Comparison of ENCODE assay signal across 9 mouse cellular contexts in genomic region chr17:29492269-29493191, GRCm38 (mm10). TPM values are rescaled to one million over a fixed set of nuclear protein-coding genes. Genes with fewer than 3 reads are reported as not detected.
DNase-seq lines count a peak whose midpoint lies in the region; ATAC-seq and TF ChIP-seq lines count a peak whose summit lies in the region.
"Had no signal": no experiment of that assay in that cellular context is flagged by ENCODE, and none has a peak within 500 bp of the region (broad histone marks: within the 10 kb centered on the region; RNA-seq: fewer than 3 reads in every experiment).

No protein-coding gene starts in this region.

- no peak for TF ChIP-seq POLR2A in bone marrow macrophage, adult 2 months (IDR thresholded peaks at IDR 0.05; ENCODE audit: borderline replicate concordance, low read depth, low read length)

- ATAC-seq in erythroid progenitor cell, adult 5-6 weeks (replicated peaks; ENCODE audit: low FRiP score, poor library complexity, severe bottlenecking): peak; percentile 31
- ATAC-seq in heart, postnatal 0 days (ENCODE audit: insufficient read depth, low read depth): no peak
- ATAC-seq in neural tube, embryonic 14.5 days (ENCODE audit: low read depth): no peak

- peak overlapping the region; percentile 100 for H3K4me3 ChIP-seq in bone marrow macrophage, adult 2 months (ENCODE audit: insufficient read depth, low read length)
- H3K4me3 ChIP-seq in heart, postnatal 0 days (ENCODE audit: low read depth, low read length): peak overlapping the region; percentile 98
- H3K4me3 ChIP-seq in neural tube, embryonic 14.5 days (ENCODE audit: low read depth, low read length): peak overlapping the region; percentile 90

- peaks cover 36% of the 10 kb centered on the region for H3K4me1 ChIP-seq in bone marrow macrophage, adult 2 months (ENCODE audit: control insufficient read depth, insufficient read depth, low read length)
- peaks cover 18% of the 10 kb centered on the region; the same call in 1 of the 2 replicates for H3K4me1 ChIP-seq in heart, postnatal 0 days (ENCODE audit: control insufficient read depth, insufficient read depth)
- peaks cover 12% of the 10 kb centered on the region for H3K4me1 ChIP-seq in neural tube, embryonic 14.5 days (ENCODE audit: control insufficient read depth, insufficient read depth, low read length)

- DNase-seq in CD8-positive naive resting alpha-beta T cell, adult 2 months (ENCODE audit: low read depth in 2 of 2, low spot score in 2 of 2): peak; percentile 76 to 84
- DNase-seq in heart, postnatal 0 days (ENCODE audit: low spot score): peak; percentile 79
- DNase-seq in kidney, postnatal 25 days: peak; percentile 74 to 78
- peak; percentile 77 to 81 for DNase-seq in lung, adult 18-20 months
- DNase-seq in thymus, adult 18-20 months: peak; percentile 56 to 80

- peak overlapping the region; percentile 100 for H3K9ac ChIP-seq in heart, postnatal 0 days (replicated peaks; ENCODE audit: low read depth, low read length)
- peak overlapping the region; percentile 84 for H3K9ac ChIP-seq in neural tube, embryonic 14.5 days (replicated peaks; ENCODE audit: low read depth, low read length)

- no peaks in the 10 kb centered on the region for H3K9me3 ChIP-seq in heart, postnatal 0 days (replicated peaks; ENCODE audit: control insufficient read depth, low read length)
- no peaks in the 10 kb centered on the region for H3K9me3 ChIP-seq in neural tube, embryonic 14.5 days (ENCODE audit: control insufficient read depth, low read length)

- H3K27me3 ChIP-seq in heart, postnatal 0 days (ENCODE audit: control insufficient read depth, insufficient read depth, low read length): no peaks in the 10 kb centered on the region
- no peaks in the 10 kb centered on the region; the same call in 1 of the 2 replicates for H3K27me3 ChIP-seq in neural tube, embryonic 14.5 days (ENCODE audit: control insufficient read depth, insufficient read depth, low read length)

- TF ChIP-seq EP300 in heart, postnatal 0 days (IDR thresholded peaks at IDR 0.05; ENCODE audit: low read depth): 0 out of 2 replicates have a peak, but pooled peaks have one; percentile 27

- peaks cover 19% of the 10 kb centered on the region for H3K36me3 ChIP-seq in heart, postnatal 0 days (replicated peaks; ENCODE audit: control insufficient read depth, insufficient read depth, low read length)
- peaks cover 7% of the 10 kb centered on the region; the same call in 1 of the 2 replicates for H3K36me3 ChIP-seq in neural tube, embryonic 14.5 days (ENCODE audit: control insufficient read depth, insufficient read depth, low read length)

- whole genome bisulfite sequencing in heart, postnatal 0 days: 2% methylated on average over 22 of the region's 22 CpGs
- WGBS in neural tube, embryonic 14.5 days: 1% methylated on average over 22 of the region's 22 CpGs

- peak; percentile 59; the same call in 1 of the 2 replicates for TF ChIP-seq CTCF in bone marrow macrophage, adult 2 months (IDR thresholded peaks at IDR 0.05; ENCODE audit: low read depth, low read length)
- TF ChIP-seq CTCF in heart, postnatal 0 days (IDR thresholded peaks at IDR 0.05; ENCODE audit: low read depth): peak; percentile 74

- peak overlapping the region; percentile 85 for H3K27ac ChIP-seq in bone marrow macrophage, adult 2 months (ENCODE audit: insufficient read depth, low read depth, low read length)
- H3K27ac ChIP-seq in heart, postnatal 0 days (ENCODE audit: low read depth): peak overlapping the region; percentile 98
- no peak overlapping the region for H3K27ac ChIP-seq in neural tube, embryonic 14.5 days (ENCODE audit: low read depth, low read length)

- peak overlapping the region; percentile 68 for H3K4me2 ChIP-seq in heart, postnatal 0 days (ENCODE audit: low read depth, low read length)
- peak overlapping the region; percentile 90 for H3K4me2 ChIP-seq in neural tube, embryonic 14.5 days (ENCODE audit: low read depth, low read length)

RNA-seq across cellular contexts. Expression of gene Pim1, which starts 2.0 kb away (rescaled TPM):
- 84.5 and 85.2 TPM in 2 replicates for polyA plus RNA-seq in bone marrow macrophage, adult 2 months (2012; ENCODE audit: insufficient read depth, insufficient read length, missing spikeins)
- 88.0 and 102 TPM in 2 replicates for total RNA-seq in erythroid progenitor cell, adult 5-6 weeks (2015; ENCODE audit: low replicate concordance)
- total RNA-seq in erythroid progenitor cell, adult 5-6 weeks (2017; ENCODE audit: low replicate concordance): 143 and 147 TPM in 2 replicates
- total RNA-seq in heart, postnatal 0 days (2014; rRNA removed; ENCODE audit: low replicate concordance): 58.4 and 81.0 TPM in 2 replicates
- polyA plus RNA-seq in heart, postnatal 0 days (2015; fragmentation: Nextera tagmentation; extraction: Ambion mirVana): 28.6 and 29.2 TPM in 2 replicates
- 7.6 TPM in 2 replicates for polyA plus RNA-seq in neural tube, embryonic 14.5 days (2014; fragmentation: Nextera tagmentation; extraction: Ambion mirVana)

RNA-seq across cellular contexts. Expression of gene Gm17657, which starts 56.9 kb away (rescaled TPM):
- polyA plus RNA-seq in bone marrow macrophage, adult 2 months (2012; ENCODE audit: insufficient read depth, insufficient read length, missing spikeins): not detected in 2 replicates
- total RNA-seq in erythroid progenitor cell, adult 5-6 weeks (2015; ENCODE audit: low replicate concordance): not detected in 2 replicates
- total RNA-seq in erythroid progenitor cell, adult 5-6 weeks (2017; ENCODE audit: low replicate concordance): not detected in 2 replicates
- not detected in 2 replicates for total RNA-seq in heart, postnatal 0 days (2014; rRNA removed; ENCODE audit: low replicate concordance)
- not detected in 2 replicates for polyA plus RNA-seq in heart, postnatal 0 days (2015; fragmentation: Nextera tagmentation; extraction: Ambion mirVana)
- polyA plus RNA-seq in neural tube, embryonic 14.5 days (2014; fragmentation: Nextera tagmentation; extraction: Ambion mirVana): not detected in 2 replicates
- polyA plus RNA-seq: gonadal fat pad, adult 2 months had no signal

RNA-seq across cellular contexts. Expression of gene Tbc1d22b, which starts 57.1 kb away (rescaled TPM):
- polyA plus RNA-seq in bone marrow macrophage, adult 2 months (2012; ENCODE audit: insufficient read depth, insufficient read length, missing spikeins): 10.3 and 10.8 TPM in 2 replicates
- 1.3 and 4.3 TPM in 2 replicates for total RNA-seq in erythroid progenitor cell, adult 5-6 weeks (2015; ENCODE audit: low replicate concordance)
- total RNA-seq in erythroid progenitor cell, adult 5-6 weeks (2017; ENCODE audit: low replicate concordance): 3.1 and 3.2 TPM in 2 replicates
- total RNA-seq in heart, postnatal 0 days (2014; rRNA removed; ENCODE audit: low replicate concordance): 7.0 and 8.0 TPM in 2 replicates
- 5.3 and 5.5 TPM in 2 replicates for polyA plus RNA-seq in heart, postnatal 0 days (2015; fragmentation: Nextera tagmentation; extraction: Ambion mirVana)
- polyA plus RNA-seq in neural tube, embryonic 14.5 days (2014; fragmentation: Nextera tagmentation; extraction: Ambion mirVana): 25.5 and 26.5 TPM in 2 replicates

RNA-seq across cellular contexts. Expression of gene Tmem217, which starts 59.7 kb away (rescaled TPM):
- not detected in 2 replicates for polyA plus RNA-seq in bone marrow macrophage, adult 2 months (2012; ENCODE audit: insufficient read depth, insufficient read length, missing spikeins)
- not detected in 2 replicates for total RNA-seq in erythroid progenitor cell, adult 5-6 weeks (2015; ENCODE audit: low replicate concordance)
- not detected in 2 replicates for total RNA-seq in erythroid progenitor cell, adult 5-6 weeks (2017; ENCODE audit: low replicate concordance)
- total RNA-seq in heart, postnatal 0 days (2014; rRNA removed; ENCODE audit: low replicate concordance): not detected in 2 replicates
- polyA plus RNA-seq in heart, postnatal 0 days (2015; fragmentation: Nextera tagmentation; extraction: Ambion mirVana): 0.23 and 0.45 TPM in 2 replicates
- 0.39 and 0.46 TPM in 2 replicates for polyA plus RNA-seq in neural tube, embryonic 14.5 days (2014; fragmentation: Nextera tagmentation; extraction: Ambion mirVana)
